In the genomic region with DNA sequence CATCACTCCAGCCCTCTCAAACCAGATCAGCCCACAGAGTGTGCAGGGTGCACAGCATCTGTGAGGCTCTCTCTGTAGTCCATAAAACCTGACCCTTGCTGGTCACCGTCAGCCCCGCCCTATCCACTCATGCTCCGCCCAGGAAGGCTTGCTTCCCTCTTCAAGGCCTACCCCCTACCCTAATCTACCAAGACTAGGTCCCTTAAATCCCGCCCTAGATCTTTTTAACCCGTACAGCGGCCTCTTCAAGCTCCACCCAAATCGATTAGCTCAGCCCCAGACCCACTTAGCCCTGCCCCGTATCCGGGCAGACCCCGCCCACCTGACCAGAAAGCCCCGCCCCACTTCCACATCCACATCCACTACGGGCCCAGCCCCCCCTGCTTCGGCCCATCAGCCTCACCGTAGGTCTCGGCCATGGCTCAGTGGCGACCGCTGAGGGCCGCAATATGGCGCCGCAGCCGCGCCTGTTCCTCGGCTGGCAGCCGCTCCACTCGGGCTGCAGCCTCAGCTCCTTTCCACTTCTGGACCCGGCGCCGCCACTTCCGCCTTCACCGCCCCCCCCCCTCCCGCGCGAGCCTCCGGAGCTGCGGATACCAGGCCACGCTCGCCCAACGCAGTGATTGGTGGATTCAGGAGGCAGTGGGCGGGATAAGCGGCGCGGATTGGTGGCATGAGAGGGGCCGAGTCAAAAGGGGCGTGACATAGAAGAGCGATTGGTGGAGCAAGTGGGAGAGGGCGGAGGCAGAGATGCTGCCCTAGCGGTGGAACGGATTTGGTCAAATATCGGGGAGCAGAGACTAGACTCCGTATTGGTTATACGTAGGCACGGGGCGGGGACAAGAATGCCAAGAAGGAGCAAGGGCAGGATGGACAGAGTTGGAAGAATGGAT, we compare ENCODE assay signal across 8 mouse cellular contexts. TPM values are rescaled to one million over a fixed set of nuclear protein-coding genes. Genes with fewer than 3 reads are reported as not detected.
DNase-seq lines count a peak whose midpoint lies in the region; ATAC-seq lines count a peak whose summit lies in the region.

A gene (minus strand): TSS at position 573 of the 893 bp plus-strand sequence.

- H3K9me3 ChIP-seq in intestine, embryonic 14.5 days (ENCODE audit: control insufficient read depth, low read length), result no peaks in the 10 kb centered on the region

- peak within 1 kb of the TSS; percentile 82 for H3K27ac ChIP-seq in intestine, embryonic 14.5 days (ENCODE audit: low read depth)

- H3K4me3 ChIP-seq in intestine, embryonic 14.5 days (ENCODE audit: low read depth, low read length), result peak within 1 kb of the TSS; percentile 74

- H3K4me1 ChIP-seq in intestine, embryonic 14.5 days (replicated peaks; ENCODE audit: control insufficient read depth, insufficient read depth, low read length), result 0 out of 2 replicates have a peak, but pooled peaks cover 10% of the 10 kb centered on the region

- H3K9ac ChIP-seq in intestine, embryonic 14.5 days (ENCODE audit: low read length), result peak within 1 kb of the TSS; percentile 56

- H3K4me2 ChIP-seq in intestine, embryonic 14.5 days (ENCODE audit: low read length), result peak within 1 kb of the TSS; percentile 58

- intact Hi-C loops in left cerebral cortex, postnatal 14 days (cut with DNase I), result no loop called here

- DNase-seq in adrenal gland, adult 18-20 months (ENCODE audit: low spot score in 2 of 2), result peak; percentile 93 to 96
- DNase-seq in embryo, embryonic 11 days, result peak; percentile 98
- DNase-seq in gastrocnemius, postnatal 25 days, result peak; percentile 100
- DNase-seq in intestine, embryonic 14.5 days (ENCODE audit: low spot score), result peak; percentile 99
- DNase-seq in left cerebral cortex, postnatal 14 days (ENCODE audit: low spot score in 2 of 2), result peak; percentile 100
- DNase-seq in mesoderm, embryonic 11.5 days (ENCODE audit: low read depth, low spot score), result peak; percentile 100
- peak; percentile 99 to 100 for DNase-seq in right cerebral cortex, postnatal 36 days (ENCODE audit: low spot score in 2 of 2)
- peak; percentile 100 for DNase-seq in yolk sac, embryonic 10.5 days (ENCODE audit: low spot score)

- peaks cover 22% of the 10 kb centered on the region for H3K36me3 ChIP-seq in intestine, embryonic 14.5 days (ENCODE audit: control insufficient read depth, insufficient read depth, low read length)

- no peaks in the 10 kb centered on the region for H3K27me3 ChIP-seq in intestine, embryonic 14.5 days (replicated peaks; ENCODE audit: control insufficient read depth, insufficient read depth, low read length)

- WGBS in intestine, embryonic 14.5 days, result under 1% methylated on average over 51 of the region's 53 CpGs

- peak; percentile 97 for ATAC-seq in intestine, embryonic 14.5 days (replicated peaks; ENCODE audit: low FRiP score, low TSS enrichment, low read depth)

RNA-seq across cellular contexts. Expression of the gene that starts here (rescaled TPM):
- 10 to 100 TPM; 42.9 to 65.1 TPM for total RNA-seq in adrenal gland, adult 18-20 months (2021)
- total RNA-seq in gastrocnemius, postnatal 25 days (2021), result 10 to 100 TPM; 10.1 to 10.4 TPM
- 59.8 and 60.8 TPM in 2 replicates for polyA plus RNA-seq in intestine, embryonic 14.5 days (2014; fragmentation: Nextera tagmentation; extraction: Ambion mirVana)
- total RNA-seq in left cerebral cortex, postnatal 14 days (2021), result 10 to 100 TPM; 86.7 to 94.7 TPM

Comparison
In these comparisons a context has a peak if more than half of its experiments do, and no peak if none do; other contexts are left out.
1. Peak in every context shown above with its lines: DNase-seq, ATAC-seq, H3K4me3 ChIP-seq and H3K27ac ChIP-seq.